Mouse (Mus musculus) thymus, adult 2 months (tissue): ENCODE results near the gene Dnajc16. TPM values are rescaled to one million over a fixed set of nuclear protein-coding genes. Genes with fewer than 3 reads are reported as not detected.

Experiments used
- DNase-seq: peaks from one replicate; pipeline ENCODE4 v3.0.0; 2021
- H3K27ac ChIP-seq: fragments of 200-500 bp; 2 replicates; pipeline ENCODE4 v1.5.1; 2012; ENCODE audit warnings: low read length, control low read depth; ENCODE audit not compliant: control insufficient read depth, insufficient read depth
- H3K27me3 ChIP-seq: fragments of 200-500 bp; 2 replicates; pipeline ENCODE4 v1.6.1; 2012; ENCODE audit warnings: mild to moderate bottlenecking, low read length, moderate library complexity, mixed read lengths; ENCODE audit not compliant: control insufficient read depth, insufficient read depth
- H3K36me3 ChIP-seq: fragments of 200-500 bp; 2 replicates; pipeline ENCODE4 v1.6.1; 2012; ENCODE audit warnings: mild to moderate bottlenecking, low read length, moderate library complexity; ENCODE audit not compliant: control insufficient read depth, insufficient read depth
- H3K4me1 ChIP-seq: fragments of 200-500 bp; replicated peaks from 2 replicates; pipeline ENCODE4 v1.6.1; 2012; ENCODE audit warnings: low read length; ENCODE audit not compliant: control insufficient read depth, insufficient read depth
- H3K4me3 ChIP-seq: fragments of 200-500 bp; 2 replicates; pipeline ENCODE4 v1.5.1; 2012; ENCODE audit warnings: mild to moderate bottlenecking, low read length, control low read depth, moderate library complexity; ENCODE audit not compliant: control insufficient read depth, insufficient read depth
- CTCF ChIP-seq: fragments of 200-500 bp; IDR thresholded peaks from 2 replicates; pipeline ENCODE4 v1.5.1; 2012; ENCODE audit warnings: mild to moderate bottlenecking, control low read depth, low read length, moderate library complexity, borderline replicate concordance; ENCODE audit not compliant: control insufficient read depth, poor library complexity, insufficient read depth; ENCODE audit errors: extremely low read depth
- POLR2A ChIP-seq: fragments of 200-500 bp; IDR thresholded peaks from 2 replicates; pipeline ENCODE4 v1.6.1; 2012; ENCODE audit warnings: mild to moderate bottlenecking, low read length, control low read depth, moderate library complexity; ENCODE audit not compliant: control insufficient read depth, poor library complexity, insufficient read depth; ENCODE audit errors: extremely low read depth
- WGBS: fragments of 180-500 bp; shearing (Covaris S2); methylation state at CpG from one replicate; pipeline ENCODE4 v1.1.7; 2018; 5-methylcytosine and 5-hydroxymethylcytosine counted together
- polyA plus RNA-seq: library from polyadenylated mRNA; depleted of rRNA; stranded (reverse); fragments of >200 nt; gene quantifications from 2 replicates; pipeline ENCODE4 v1.2.3, GENCODE M21; 2012

Dnajc16 gene
- polyA plus RNA-seq, 1 experiment, result 11.9 TPM

DNA sequence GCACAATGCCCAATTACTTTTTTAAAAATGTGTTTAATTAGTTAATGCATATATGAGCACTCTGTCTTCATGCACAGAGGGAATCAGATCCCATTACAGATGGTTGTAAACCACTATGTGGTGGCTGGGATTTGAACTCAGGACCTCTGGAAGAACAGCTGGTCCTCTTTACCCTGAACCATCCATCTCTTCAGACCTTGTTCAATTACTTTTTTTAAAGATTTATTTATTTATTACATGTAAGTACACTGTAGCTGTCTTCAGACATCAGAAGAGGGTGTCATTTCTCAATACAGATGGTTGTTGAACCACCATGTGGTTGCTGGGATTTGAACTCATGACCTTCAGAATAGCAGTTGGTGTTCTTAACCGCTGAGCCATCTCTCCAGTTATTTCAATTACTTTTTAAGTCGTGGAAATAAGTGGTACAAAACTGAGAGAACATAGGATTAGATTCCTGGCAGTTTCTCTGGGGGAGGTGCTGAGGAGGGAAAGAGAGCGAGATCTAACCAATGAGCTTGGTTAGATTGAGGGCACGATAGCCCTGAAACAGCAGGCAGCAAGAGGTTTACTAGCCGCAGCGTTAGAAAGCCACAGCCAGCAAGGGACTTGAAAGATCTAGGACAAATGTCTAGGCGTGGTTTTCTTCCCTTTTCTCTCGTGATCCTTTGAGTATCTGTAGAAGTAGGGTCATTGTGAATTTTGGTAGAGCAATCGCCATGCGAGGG lies 2.0 kb upstream of the Dnajc16 start:
- Histone ChIP-seq H3K27me3 (no peaks in the 10 kb centered on the region), H3K4me3 (peak overlapping the region; percentile 86), H3K36me3 (no peaks in the 10 kb centered on the region), H3K27ac (peak overlapping the region; percentile 66), H3K4me1 (peaks cover 11% of the 10 kb centered on the region)
- TF ChIP-seq POLR2A, result no peak
- no peak for TF ChIP-seq CTCF
- no peak for DNase-seq
- 6% methylated on average over 10 of the region's 10 CpGs for WGBS

DNA sequence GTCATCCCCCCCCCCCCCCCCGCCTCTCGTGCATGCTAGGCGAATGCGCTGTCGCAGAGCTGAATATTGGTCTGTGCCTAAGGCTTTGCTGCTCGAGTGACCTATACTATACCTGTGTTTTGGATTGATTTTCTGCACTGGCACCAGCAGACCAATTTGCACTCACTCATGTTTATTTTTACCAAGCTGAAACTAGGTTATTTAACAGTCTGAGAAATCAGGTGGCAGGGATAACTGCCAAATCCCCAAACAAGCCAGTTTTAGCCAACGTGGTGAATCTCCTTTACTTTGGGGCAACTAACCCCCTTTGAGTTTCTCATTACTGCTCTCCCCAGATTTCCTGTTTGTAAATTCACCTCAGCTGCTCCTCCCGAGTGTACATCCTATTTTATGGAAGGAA lies 1.2 kb upstream of the Dnajc16 start:
- no peaks in the 10 kb centered on the region for H3K36me3 ChIP-seq
- no peak overlapping the region for H3K4me3 ChIP-seq
- WGBS, result 79% methylated on average over 8 of the region's 8 CpGs
- TF ChIP-seq CTCF (no peak), POLR2A (no peak)
- no peak for DNase-seq
- peaks cover 11% of the 10 kb centered on the region for H3K4me1 ChIP-seq
- no peak overlapping the region for H3K27ac ChIP-seq
- H3K27me3 ChIP-seq, result no peaks in the 10 kb centered on the region

DNA sequence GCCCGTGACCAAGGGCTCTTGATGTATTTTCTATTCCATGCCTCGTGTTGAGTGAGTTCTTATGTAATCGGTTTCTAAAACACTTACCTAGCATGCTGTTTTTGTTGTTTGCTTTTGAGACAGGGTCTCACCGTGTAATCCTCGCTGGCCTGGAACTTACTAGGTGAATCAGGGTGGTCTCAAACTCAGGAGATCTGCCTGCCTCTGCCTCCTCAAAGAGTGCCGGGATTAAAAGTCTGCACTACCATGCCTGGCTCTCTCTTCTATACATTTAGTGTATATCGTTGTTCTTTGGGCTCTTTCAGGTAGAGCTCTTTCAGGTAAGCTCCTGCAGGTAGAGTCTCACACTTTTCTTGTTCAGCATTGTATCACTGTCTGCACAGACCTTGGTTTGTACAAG lies 755 bp upstream of the Dnajc16 start:
- Histone ChIP-seq H3K27ac (no peak overlapping the region), H3K27me3 (no peaks in the 10 kb centered on the region), H3K4me3 (no peak overlapping the region), H3K4me1 (peaks cover 11% of the 10 kb centered on the region), H3K36me3 (no peaks in the 10 kb centered on the region)
- DNase-seq, result no peak
- no peak for TF ChIP-seq CTCF
- no peak for TF ChIP-seq POLR2A
- 92% methylated on average over 7 of the region's 7 CpGs for WGBS

DNA sequence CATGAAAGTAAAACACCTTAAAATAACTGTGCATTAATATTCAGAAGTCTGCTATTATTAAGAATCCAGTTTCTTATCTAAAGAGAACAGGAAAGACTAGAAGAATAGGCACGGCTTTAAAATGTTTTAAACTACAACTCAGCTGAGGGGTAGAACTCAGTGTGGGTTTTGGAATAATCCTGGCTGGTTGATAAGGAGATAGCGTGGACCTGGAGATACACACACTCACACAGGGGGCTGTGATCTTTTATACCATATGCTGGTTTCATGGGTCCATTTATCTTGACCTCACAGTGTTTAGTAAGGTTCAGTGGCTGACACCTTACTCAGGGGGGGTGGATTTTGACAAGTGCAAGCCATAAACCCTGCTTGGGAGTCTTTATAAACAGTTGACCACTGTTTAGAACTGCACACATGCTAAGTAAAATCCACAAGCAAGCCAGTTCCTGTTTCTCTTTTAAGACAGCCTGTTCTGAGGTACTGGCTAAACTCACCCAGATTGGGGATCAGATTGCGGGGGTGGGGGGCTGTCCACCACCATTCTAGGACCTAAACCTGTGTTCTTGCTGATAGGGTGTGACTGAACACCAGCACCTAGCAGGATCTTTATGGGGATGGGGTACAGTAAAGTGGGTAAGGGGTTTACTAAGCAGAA lies 1.0 kb downstream of the Dnajc16 start:
- Histone ChIP-seq H3K36me3 (no peaks in the 10 kb centered on the region), H3K27ac (0 out of 2 replicates have a peak overlapping the region, but pooled peaks have one; percentile 6), H3K27me3 (no peaks in the 10 kb centered on the region), H3K4me3 (peak overlapping the region; percentile 71), H3K4me1 (peaks cover 11% of the 10 kb centered on the region)
- TF ChIP-seq POLR2A, result no peak
- TF ChIP-seq CTCF, result no peak
- no peak for DNase-seq
- 35% methylated on average over 3 of the region's 3 CpGs for WGBS

DNA sequence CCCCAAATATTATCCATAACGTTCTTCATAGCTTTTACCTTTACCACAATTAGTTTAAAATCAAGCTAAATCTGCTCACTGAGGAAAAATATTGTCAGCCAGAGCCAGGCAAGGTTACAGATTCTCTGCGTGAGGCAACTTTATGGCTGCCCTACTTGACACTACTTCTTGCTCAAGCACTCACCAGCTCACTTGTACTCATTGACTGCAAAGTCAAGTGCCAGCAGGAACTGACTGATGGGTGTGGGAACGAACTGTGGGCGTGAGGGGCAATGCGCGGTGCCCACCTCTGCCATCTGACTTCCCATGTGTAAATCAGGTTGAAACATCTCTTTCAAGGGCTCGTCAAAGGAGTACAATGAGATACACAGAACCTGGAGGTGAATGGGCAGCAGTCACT lies 3.3 kb downstream of the Dnajc16 start:
- Histone ChIP-seq H3K4me1 (peaks cover 7% of the 10 kb centered on the region), H3K36me3 (peaks cover 16% of the 10 kb centered on the region), H3K4me3 (no peak overlapping the region), H3K27ac (no peak overlapping the region), H3K27me3 (no peaks in the 10 kb centered on the region)
- no peak for TF ChIP-seq POLR2A
- no peak for TF ChIP-seq CTCF
- 95% methylated on average over 7 of the region's 7 CpGs for WGBS
- no peak for DNase-seq

DNA sequence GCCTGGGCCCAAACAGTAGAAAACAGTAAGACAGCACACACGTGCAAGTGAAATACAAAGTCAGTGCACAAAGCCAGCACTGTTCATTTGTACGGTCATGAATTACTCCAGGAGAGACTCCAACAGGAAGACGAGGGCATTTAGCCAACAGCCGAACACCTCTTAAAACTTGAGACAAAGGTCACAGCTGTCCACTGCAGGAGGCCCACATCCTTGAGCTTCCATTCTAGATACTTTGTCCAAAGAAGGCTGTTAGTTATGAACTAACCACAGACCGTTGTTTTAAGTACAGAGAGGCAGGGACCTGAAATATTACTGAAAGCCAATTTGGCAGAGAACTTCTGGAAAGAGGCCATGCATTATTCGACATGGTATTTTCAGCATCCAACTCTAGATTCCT lies 3.7 kb downstream of the Dnajc16 start:
- WGBS, result 90% methylated on average over 6 of the region's 6 CpGs
- no peaks in the 10 kb centered on the region for H3K27me3 ChIP-seq
- H3K27ac ChIP-seq, result no peak overlapping the region
- peaks cover 19% of the 10 kb centered on the region for H3K36me3 ChIP-seq
- no peak overlapping the region for H3K4me3 ChIP-seq
- TF ChIP-seq POLR2A (no peak), CTCF (no peak)
- no peak for DNase-seq
- H3K4me1 ChIP-seq, result peaks cover 7% of the 10 kb centered on the region
